Mouse (Mus musculus) embryonic facial prominence, embryonic 12.5 days (tissue): ENCODE measurements around the gene Olfr313. TPM values are rescaled to one million over a fixed set of nuclear protein-coding genes. Genes with fewer than 3 reads are reported as not detected.
"Not testable (repeated sequence)": the region's sequence is repeated elsewhere in the genome, so short reads cannot be mapped to it uniquely, and the experiment has no call there.

ENCODE experiments used
- ATAC-seq: fragments of 200-750 bp; cut with Nextera tagmentation; 2 replicates; pipeline ENCODE4 v1.8.0; 2017; ENCODE audit not compliant: insufficient number of reproducible peaks, insufficient read depth, low FRiP score, low TSS enrichment
- H3K27ac ChIP-seq: fragments of 300-500 bp; sonication (generic); 2 replicates; pipeline ENCODE4 v1.5.1; 2016; ENCODE audit warnings: mild to moderate bottlenecking
- H3K27me3 ChIP-seq: fragments of 300-500 bp; sonication (generic); 2 replicates; pipeline ENCODE4 v1.6.1; 2016; ENCODE audit warnings: mild to moderate bottlenecking, moderate library complexity
- H3K36me3 ChIP-seq: fragments of 300-500 bp; sonication (generic); 2 replicates; pipeline ENCODE4 v1.6.1; 2016; ENCODE audit warnings: mild to moderate bottlenecking
- H3K4me1 ChIP-seq: fragments of 300-500 bp; sonication (generic); 2 replicates; pipeline ENCODE4 v1.6.1; 2016
- H3K4me2 ChIP-seq: fragments of 300-500 bp; sonication (generic); replicated peaks from 2 replicates; pipeline ENCODE4 v1.6.1; 2016; ENCODE audit warnings: mild to moderate bottlenecking, moderate library complexity
- H3K4me3 ChIP-seq: fragments of 300-500 bp; sonication (generic); 2 replicates; pipeline ENCODE4 v1.5.1; 2016; ENCODE audit warnings: mild to moderate bottlenecking
- H3K9ac ChIP-seq: fragments of 300-500 bp; sonication (generic); 2 replicates; pipeline ENCODE4 v1.6.1; 2016; ENCODE audit warnings: mild to moderate bottlenecking, moderate library complexity
- H3K9me3 ChIP-seq: fragments of 300-500 bp; sonication (generic); 2 replicates; pipeline ENCODE4 v1.6.1; 2016; ENCODE audit warnings: mild to moderate bottlenecking, moderate library complexity
- WGBS: fragments of 180-500 bp; shearing (Covaris S2); methylation state at CpG from one replicate; pipeline ENCODE4 v1.1.7; 2016; 5-methylcytosine and 5-hydroxymethylcytosine counted together
- polyA plus RNA-seq: library from polyadenylated mRNA; unstranded; fragments of >200 nt; fragmentation: Nextera tagmentation; extraction: Ambion mirVana; gene quantifications from 2 replicates; pipeline ENCODE4 v1.2.1, GENCODE M21; 2016

Gene Olfr313
- polyA plus RNA-seq, result not detected in 2 replicates

GRCm38 (mm10) chr11:58814700-58815099 lies at the start of gene Olfr313:
Olfr313 (plus strand) TSS chr11:58815000.
- H3K4me2 ChIP-seq, H3K27ac ChIP-seq, H3K27me3 ChIP-seq, H3K4me3 ChIP-seq, ATAC-seq, H3K9ac ChIP-seq, H3K36me3 ChIP-seq, H3K9me3 ChIP-seq, H3K4me1 ChIP-seq: not testable (repeated sequence)
- WGBS, result 50% methylated on average over 1 of the region's 1 CpGs

GRCm38 (mm10) chr11:58772888-58773287 lies 41.9 kb upstream of the Olfr313 start, which contains the start of gene Olfr315:
Olfr315 (plus strand) TSS chr11:58773188.
- Histone ChIP-seq H3K4me1 (no peaks in the 10 kb centered on the region), H3K9ac (no peak within 1 kb of the TSS), H3K27me3 (no peaks in the 10 kb centered on the region), H3K4me2 (no peak within 1 kb of the TSS), H3K4me3 (no peak within 1 kb of the TSS), H3K27ac (no peak within 1 kb of the TSS), H3K9me3 (no peaks in the 10 kb centered on the region), H3K36me3 (no peaks in the 10 kb centered on the region)
- no peak for ATAC-seq

- WGBS, result 75% methylated on average over 6 of the region's 6 CpGs
- Histone ChIP-seq H3K4me3 (no peak within 1 kb of the TSS), H3K9me3 (no peaks in the 10 kb centered on the region), H3K27ac (no peak within 1 kb of the TSS), H3K9ac (no peak within 1 kb of the TSS), H3K4me1 (no peaks in the 10 kb centered on the region), H3K36me3 (no peaks in the 10 kb centered on the region), H3K27me3 (no peaks in the 10 kb centered on the region), H3K4me2 (no peak within 1 kb of the TSS)
- ATAC-seq, result no peak
These were observed 32.2 kb upstream of the Olfr313 start, which contains the start of gene Olfr314 for GRCm38 (mm10) chr11:58782480-58783089. Olfr314 (plus strand) TSS chr11:58782952.

DNA sequence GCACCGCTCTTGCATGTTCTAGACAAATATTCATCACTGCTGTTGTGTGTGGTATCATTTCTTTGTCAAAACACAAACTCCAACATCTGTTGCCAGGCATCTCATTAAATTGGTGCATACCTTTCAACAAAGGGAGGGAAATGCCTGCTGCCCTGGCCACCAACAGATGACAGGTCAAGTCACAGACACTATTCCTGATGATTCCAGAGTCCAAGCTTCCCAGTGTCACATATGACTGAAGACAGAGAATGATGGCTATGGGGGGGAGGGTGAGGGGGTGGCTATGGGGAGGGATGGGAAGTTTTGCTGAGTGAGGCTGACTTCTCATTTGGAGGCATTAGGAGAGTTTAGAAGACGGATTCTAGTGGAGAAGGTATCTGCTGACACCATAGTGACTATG lies 30.6 kb upstream of the Olfr313 start:
- Histone ChIP-seq H3K9ac (no peak overlapping the region), H3K27ac (no peak overlapping the region), H3K27me3 (no peaks in the 10 kb centered on the region), H3K9me3 (no peaks in the 10 kb centered on the region), H3K4me2 (no peak overlapping the region), H3K36me3 (no peaks in the 10 kb centered on the region), H3K4me3 (no peak overlapping the region), H3K4me1 (no peaks in the 10 kb centered on the region)
- ATAC-seq, result no peak
- 84% methylated on average over 2 of the region's 2 CpGs for WGBS

- Histone ChIP-seq H3K9me3 (no peaks in the 10 kb centered on the region), H3K9ac (no peak overlapping the region), H3K4me1 (no peaks in the 10 kb centered on the region), H3K4me3 (no peak overlapping the region), H3K27ac (no peak overlapping the region), H3K36me3 (no peaks in the 10 kb centered on the region), H3K27me3 (no peaks in the 10 kb centered on the region), H3K4me2 (no peak overlapping the region)
- ATAC-seq, result no peak
- 86% methylated on average over 10 of the region's 10 CpGs for WGBS
These were observed 27.1 kb upstream of the Olfr313 start for GRCm38 (mm10) chr11:58787651-58788050.

DNA sequence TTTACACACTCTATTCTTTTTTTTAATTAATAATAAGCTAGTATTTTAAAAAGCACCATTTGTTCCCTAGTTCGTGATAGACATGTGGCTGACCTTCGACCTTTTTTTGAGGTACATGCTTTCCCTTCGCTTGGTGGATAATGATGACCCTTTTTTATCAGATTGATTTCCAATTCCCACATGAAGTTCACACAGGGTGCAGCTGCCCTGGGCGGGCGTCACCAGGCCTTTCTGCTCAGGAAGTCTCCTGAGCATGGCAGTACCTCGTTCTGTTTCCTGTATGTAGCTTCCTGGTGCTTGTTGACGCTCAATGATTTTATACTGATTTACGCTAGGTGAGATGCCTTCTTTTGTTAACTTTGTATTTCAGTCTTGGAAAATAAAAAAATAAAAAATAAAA lies 26.5 kb upstream of the Olfr313 start:
- H3K27me3 ChIP-seq, result no peaks in the 10 kb centered on the region
- H3K9me3 ChIP-seq, result no peaks in the 10 kb centered on the region
- no peak overlapping the region for H3K4me3 ChIP-seq
- no peaks in the 10 kb centered on the region for H3K36me3 ChIP-seq
- ATAC-seq, result no peak
- H3K27ac ChIP-seq, result no peak overlapping the region
- 81% methylated on average over 8 of the region's 8 CpGs for WGBS
- no peak overlapping the region for H3K9ac ChIP-seq
- H3K4me1 ChIP-seq, result no peaks in the 10 kb centered on the region
- no peak overlapping the region for H3K4me2 ChIP-seq

DNA sequence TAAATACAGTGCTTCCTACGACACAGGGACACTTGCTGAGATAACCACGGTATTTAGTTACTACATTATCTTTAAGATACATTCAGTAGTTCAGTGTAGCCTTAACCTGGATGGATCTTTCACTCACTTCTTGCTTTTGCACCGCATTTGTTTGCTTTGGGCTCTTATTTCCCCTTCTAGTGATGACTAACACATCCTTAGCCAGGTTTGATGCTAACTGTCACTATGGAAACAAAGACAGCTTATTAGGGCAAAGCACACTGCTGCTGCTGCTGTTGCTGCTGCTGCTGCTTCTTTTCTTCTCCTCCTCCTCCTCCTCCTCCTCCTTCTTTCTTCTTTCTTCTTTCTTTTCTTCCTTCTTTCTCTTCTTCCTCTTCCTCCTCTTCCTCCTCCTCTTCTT lies 25.3 kb upstream of the Olfr313 start:
- Histone ChIP-seq H3K36me3 (no peaks in the 10 kb centered on the region), H3K9me3 (no peaks in the 10 kb centered on the region), H3K9ac (no peak overlapping the region), H3K4me1 (no peaks in the 10 kb centered on the region), H3K27me3 (no peaks in the 10 kb centered on the region), H3K4me2 (no peak overlapping the region), H3K27ac (no peak overlapping the region), H3K4me3 (no peak overlapping the region)
- 24% methylated on average over 3 of the region's 3 CpGs for WGBS
- no peak for ATAC-seq

DNA sequence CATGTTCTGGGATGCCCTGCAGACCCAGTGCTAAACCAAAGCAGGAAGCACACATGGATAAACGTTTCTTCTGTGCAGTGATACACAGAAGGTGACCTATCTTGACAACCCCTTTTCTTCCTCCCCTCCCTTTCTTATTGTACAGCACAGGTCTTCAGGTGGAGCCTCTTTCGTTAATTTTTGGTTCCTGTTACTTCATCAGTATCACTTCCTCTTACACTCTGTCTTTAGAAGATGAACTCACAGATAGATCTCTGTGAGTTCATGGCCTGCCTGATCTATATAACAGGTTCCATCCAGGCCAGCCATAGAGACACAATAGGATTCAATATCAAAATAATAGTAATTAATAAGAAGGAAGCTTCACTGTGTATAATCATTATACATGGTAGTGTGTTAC lies 24.7 kb upstream of the Olfr313 start:
- Histone ChIP-seq H3K27me3 (no peaks in the 10 kb centered on the region), H3K4me3 (no peak overlapping the region), H3K27ac (no peak overlapping the region), H3K4me2 (no peak overlapping the region), H3K4me1 (no peaks in the 10 kb centered on the region), H3K36me3 (no peaks in the 10 kb centered on the region), H3K9ac (no peak overlapping the region), H3K9me3 (no peaks in the 10 kb centered on the region)
- ATAC-seq, result no peak
- 53% methylated on average over 2 of the region's 2 CpGs for WGBS

DNA sequence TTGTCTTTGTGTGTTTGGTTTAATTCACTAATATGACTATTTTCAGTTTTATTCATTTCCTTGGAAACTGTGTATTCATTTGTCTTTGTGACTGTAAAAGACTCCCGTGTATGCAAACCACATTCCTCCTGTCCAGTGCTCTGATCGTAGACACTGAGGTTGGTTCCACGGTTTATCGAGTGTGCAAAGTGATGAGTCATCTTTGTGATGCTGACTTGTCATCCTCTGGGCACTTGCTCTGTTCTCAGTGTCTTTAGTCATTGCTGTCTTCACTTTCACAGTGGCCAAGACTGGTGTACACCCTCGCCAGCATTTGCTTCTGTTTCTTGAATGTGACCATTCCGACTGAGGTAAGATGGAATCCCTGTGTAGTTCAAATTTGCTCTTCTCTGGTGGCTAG lies 24.2 kb upstream of the Olfr313 start:
- 86% methylated on average over 6 of the region's 6 CpGs for WGBS
- Histone ChIP-seq H3K9ac (no peak overlapping the region), H3K4me2 (no peak overlapping the region), H3K27me3 (no peaks in the 10 kb centered on the region), H3K4me3 (no peak overlapping the region), H3K4me1 (no peaks in the 10 kb centered on the region), H3K27ac (no peak overlapping the region), H3K9me3 (no peaks in the 10 kb centered on the region), H3K36me3 (no peaks in the 10 kb centered on the region)
- no peak for ATAC-seq

- no peak for ATAC-seq
- Histone ChIP-seq H3K36me3 (no peaks in the 10 kb centered on the region), H3K4me2 (no peak overlapping the region), H3K27ac (no peak overlapping the region), H3K4me1 (no peaks in the 10 kb centered on the region), H3K9ac (no peak overlapping the region), H3K27me3 (no peaks in the 10 kb centered on the region), H3K4me3 (no peak overlapping the region), H3K9me3 (no peaks in the 10 kb centered on the region)
- 89% methylated on average over 2 of the region's 2 CpGs for WGBS
These were observed 18.9 kb upstream of the Olfr313 start for GRCm38 (mm10) chr11:58795856-58796255.

DNA sequence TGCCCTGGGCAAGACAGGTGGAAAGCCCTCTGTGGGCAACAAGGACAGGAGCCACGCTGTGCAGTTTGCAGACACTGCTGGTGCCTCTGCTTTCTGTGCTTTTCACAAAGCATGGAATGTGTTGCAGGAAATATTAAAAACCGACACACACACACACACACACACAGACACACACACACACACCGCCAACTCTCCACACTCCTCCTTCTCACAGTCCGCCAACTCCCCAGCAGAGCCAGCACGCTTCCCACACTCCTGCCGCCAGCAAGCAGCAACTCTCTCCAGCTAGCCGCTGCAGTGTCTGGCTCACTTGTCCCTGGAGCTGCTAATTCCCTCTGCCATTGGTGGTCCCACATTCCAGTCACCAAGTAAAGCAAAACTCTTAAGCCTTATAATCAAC lies 17.9 kb upstream of the Olfr313 start:
- Histone ChIP-seq H3K36me3 (no peaks in the 10 kb centered on the region), H3K27me3 (no peaks in the 10 kb centered on the region), H3K4me2 (no peak overlapping the region), H3K4me3 (no peak overlapping the region), H3K9me3 (no peaks in the 10 kb centered on the region), H3K4me1 (peaks cover 4% of the 10 kb centered on the region), H3K9ac (no peak overlapping the region), H3K27ac (no peak overlapping the region)
- no peak for ATAC-seq
- 69% methylated on average over 7 of the region's 7 CpGs for WGBS

DNA sequence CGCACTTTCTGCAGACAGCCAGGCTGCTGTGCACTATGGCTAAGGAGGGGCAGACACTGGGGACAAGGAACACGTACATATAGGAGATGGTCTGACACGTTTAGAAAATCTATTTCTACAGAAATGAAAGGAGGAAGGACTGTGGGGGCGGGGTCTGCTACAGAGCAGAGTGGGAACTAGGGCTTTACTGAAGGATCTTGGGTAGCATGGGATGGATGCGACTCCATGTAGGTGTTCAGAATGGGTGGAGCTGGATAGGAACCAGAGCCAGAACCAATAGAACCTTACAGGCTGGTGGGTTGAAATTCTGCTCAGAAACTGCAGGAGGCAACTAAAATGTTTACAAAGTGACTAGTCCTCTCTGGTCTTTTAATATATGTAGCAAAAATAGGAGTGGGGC lies 15.1 kb upstream of the Olfr313 start:
- no peak overlapping the region for H3K4me2 ChIP-seq
- ATAC-seq, result no peak
- no peaks in the 10 kb centered on the region for H3K36me3 ChIP-seq
- H3K9ac ChIP-seq, result no peak overlapping the region
- 78% methylated on average over 5 of the region's 5 CpGs for WGBS
- no peaks in the 10 kb centered on the region for H3K27me3 ChIP-seq
- H3K27ac ChIP-seq, result no peak overlapping the region
- H3K4me1 ChIP-seq, result peaks cover 7% of the 10 kb centered on the region
- H3K4me3 ChIP-seq, result no peak overlapping the region
- no peaks in the 10 kb centered on the region for H3K9me3 ChIP-seq
